Mouse (Mus musculus) embryonic fibroblast, embryonic 13.5 days (primary cell): ENCODE measurements around the gene Col4a1. TPM values are rescaled to one million over a fixed set of nuclear protein-coding genes. Genes with fewer than 3 reads are reported as not detected.

Experiments
- H3K27ac ChIP-seq: 2 replicates; pipeline ENCODE4 v1.5.1; 2012; ENCODE audit warnings: low read length, control low read depth, inconsistent platforms; ENCODE audit not compliant: insufficient read depth
- H3K4me1 ChIP-seq: 2 replicates; pipeline ENCODE4 v1.6.1; 2011; ENCODE audit warnings: low read length; ENCODE audit not compliant: control insufficient read depth, insufficient read depth
- H3K4me3 ChIP-seq: 2 replicates; pipeline ENCODE4 v1.5.1; 2011; ENCODE audit warnings: mild to moderate bottlenecking, control low read depth, low read length; ENCODE audit not compliant: insufficient read depth
- CTCF ChIP-seq: IDR thresholded peaks from 2 replicates; pipeline ENCODE4 v1.5.1; 2011; ENCODE audit warnings: mild to moderate bottlenecking, control low read depth, low read length, moderate library complexity, borderline replicate concordance; ENCODE audit not compliant: insufficient read depth
- POLR2A ChIP-seq: IDR thresholded peaks from 2 replicates; pipeline ENCODE4 v1.6.1; 2011; ENCODE audit warnings: low read depth, mild to moderate bottlenecking, control low read depth, low read length, moderate library complexity
- polyA plus RNA-seq: library from polyadenylated mRNA; stranded (reverse); fragments of >200 nt; gene quantifications from 2 replicates; pipeline ENCODE4 v1.2.4, GENCODE M21; 2011; ENCODE audit warnings: low read depth; ENCODE audit not compliant: missing spikeins, insufficient read length

Gene Col4a1
- polyA plus RNA-seq: 757 and 1,094 TPM in 2 replicates

- H3K4me3 ChIP-seq: peak within 1 kb of the TSS; percentile 72
- peak; percentile 85 for TF ChIP-seq POLR2A
- TF ChIP-seq CTCF: no peak
- H3K4me1 ChIP-seq: peaks cover 11% of the 10 kb centered on the region; the same call in 1 of the 2 replicates
- peak within 1 kb of the TSS; percentile 44 for H3K27ac ChIP-seq
Observed at GRCm38 (mm10) chr8:11312349-11313175, at the start of gene Col4a1, which contains the start of gene Col4a2. Col4a1 (minus strand) TSS chr8:11312826. Col4a2 (plus strand) TSS chr8:11312805.

- no peak overlapping the region for H3K4me3 ChIP-seq
- TF ChIP-seq CTCF (no peak), POLR2A (no peak)
- H3K27ac ChIP-seq: peak overlapping the region; percentile 45
- peaks cover 26% of the 10 kb centered on the region for H3K4me1 ChIP-seq
Observed at GRCm38 (mm10) chr8:11361546-11362277, 49.1 kb upstream of the Col4a1 start.

- Histone ChIP-seq H3K27ac (no peak overlapping the region), H3K4me1 (peaks cover 26% of the 10 kb centered on the region)
- no peak for TF ChIP-seq CTCF
Observed at GRCm38 (mm10) chr8:11359846-11360245, 47.2 kb upstream of the Col4a1 start.

DNA sequence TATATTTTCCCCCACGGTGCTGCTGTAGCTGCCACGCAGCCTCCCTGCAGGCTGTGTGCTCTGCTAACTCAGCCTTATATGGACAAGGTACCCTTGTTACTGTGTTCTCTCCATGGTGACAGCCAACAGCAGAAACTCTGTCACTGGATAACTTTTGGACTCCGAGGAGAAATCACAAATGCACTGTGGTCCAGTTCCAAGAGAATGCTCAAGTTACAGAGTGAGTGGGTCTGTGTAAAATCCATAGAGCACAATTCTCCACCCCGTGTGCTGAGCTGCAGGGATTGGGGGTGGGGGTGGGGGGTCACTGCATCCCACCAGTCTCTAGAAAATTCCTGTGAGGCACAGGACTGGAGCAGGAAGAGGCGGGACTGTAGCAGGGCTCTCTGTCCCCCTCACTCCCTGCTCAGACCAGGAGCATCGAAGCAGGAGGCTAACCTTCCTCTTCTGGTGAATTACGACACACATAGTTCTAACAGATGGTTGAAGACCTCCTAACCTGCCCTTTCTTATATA, 45.4 kb upstream of the Col4a1 start:
- H3K4me1 ChIP-seq: peaks cover 17% of the 10 kb centered on the region
- no peak overlapping the region for H3K4me3 ChIP-seq
- TF ChIP-seq POLR2A: no peak
- no peak for TF ChIP-seq CTCF
- H3K27ac ChIP-seq: peak overlapping the region; percentile 36

More at GRCm38 (mm10) chr8:11359846-11360245, 47.2 kb upstream of the Col4a1 start:
- no peak overlapping the region for H3K4me3 ChIP-seq

DNA sequence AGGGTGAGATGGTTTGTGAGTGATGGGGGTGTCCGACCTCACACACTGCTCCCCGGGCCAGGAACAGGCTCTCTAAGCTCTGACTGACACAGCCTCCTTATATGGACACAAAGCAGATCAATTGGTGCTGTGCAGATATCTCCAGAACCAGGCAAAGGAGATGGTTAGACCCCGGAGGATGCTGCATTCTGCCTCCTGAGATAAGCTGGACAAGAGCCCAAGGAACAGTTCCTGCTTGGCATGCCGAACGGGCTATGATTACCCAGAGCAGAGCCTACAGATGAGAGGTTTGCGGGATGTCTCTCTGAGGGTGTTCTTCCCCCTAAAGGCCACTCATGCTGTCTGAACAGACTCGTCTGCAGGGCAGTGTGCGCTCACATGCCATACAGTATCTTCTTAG, 44.1 kb upstream of the Col4a1 start:
- Histone ChIP-seq H3K27ac (no peak overlapping the region; the same call in 1 of the 2 replicates), H3K4me1 (peaks cover 14% of the 10 kb centered on the region), H3K4me3 (no peak overlapping the region)
- TF ChIP-seq CTCF: no peak
- no peak for TF ChIP-seq POLR2A

DNA sequence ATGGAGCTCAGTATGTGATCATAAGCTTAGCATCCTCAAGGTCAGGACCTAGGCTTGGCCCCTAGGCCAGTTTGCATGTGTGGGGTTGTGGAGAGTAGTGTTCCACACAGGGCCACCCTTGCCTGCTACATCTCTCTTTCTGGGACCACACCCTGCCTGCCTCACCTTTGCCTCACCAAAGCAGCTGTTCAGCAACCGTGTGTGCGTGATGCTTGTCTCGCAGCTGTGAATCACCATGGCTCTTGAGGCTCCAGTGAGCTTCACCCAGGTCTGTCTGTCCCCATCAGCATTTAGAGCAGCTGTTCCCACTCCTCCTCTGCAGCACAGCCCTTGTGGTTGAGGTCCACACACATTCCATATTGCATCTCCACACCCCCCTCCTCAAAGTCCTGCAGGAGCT, 43.3 kb upstream of the Col4a1 start:
- TF ChIP-seq POLR2A: no peak
- no peak for TF ChIP-seq CTCF
- no peak overlapping the region for H3K27ac ChIP-seq
- H3K4me3 ChIP-seq: no peak overlapping the region
- peaks cover 10% of the 10 kb centered on the region; the same call in 1 of the 2 replicates for H3K4me1 ChIP-seq

DNA sequence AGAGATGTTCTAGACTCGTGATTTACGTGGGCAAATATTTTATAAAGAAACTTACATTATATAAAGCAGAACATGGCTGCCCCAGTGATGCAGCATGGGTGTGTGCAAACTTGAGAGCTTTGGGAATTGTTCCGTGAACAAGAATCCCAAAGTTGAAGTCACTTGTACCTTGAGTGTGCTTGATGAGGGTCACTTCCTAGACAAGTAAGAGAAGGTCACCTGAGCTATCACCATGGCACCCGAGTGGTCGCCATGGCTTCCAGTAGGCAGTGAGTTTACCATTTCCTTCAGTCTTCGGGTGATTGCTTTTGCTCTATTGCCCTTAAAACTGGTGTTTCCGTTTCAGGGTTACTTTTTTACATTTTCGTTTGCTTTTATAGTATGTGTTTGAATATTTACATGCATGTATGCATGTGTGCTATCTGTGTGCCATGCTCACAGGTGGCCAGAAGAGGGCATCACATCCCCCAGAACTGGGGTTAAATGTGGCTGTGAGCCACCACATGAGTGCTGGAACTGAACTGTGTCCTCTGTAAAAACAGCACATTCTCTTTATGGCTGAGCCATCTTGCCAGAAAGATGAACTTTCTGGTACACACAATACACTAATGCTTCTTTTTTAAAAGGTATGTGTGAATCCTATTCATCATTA, 42.3 kb upstream of the Col4a1 start:
- Histone ChIP-seq H3K4me3 (no peak overlapping the region), H3K4me1 (peaks cover 10% of the 10 kb centered on the region; the same call in 1 of the 2 replicates), H3K27ac (no peak overlapping the region)
- TF ChIP-seq CTCF (peak; percentile 19; the same call in 1 of the 2 replicates), POLR2A (no peak)

DNA sequence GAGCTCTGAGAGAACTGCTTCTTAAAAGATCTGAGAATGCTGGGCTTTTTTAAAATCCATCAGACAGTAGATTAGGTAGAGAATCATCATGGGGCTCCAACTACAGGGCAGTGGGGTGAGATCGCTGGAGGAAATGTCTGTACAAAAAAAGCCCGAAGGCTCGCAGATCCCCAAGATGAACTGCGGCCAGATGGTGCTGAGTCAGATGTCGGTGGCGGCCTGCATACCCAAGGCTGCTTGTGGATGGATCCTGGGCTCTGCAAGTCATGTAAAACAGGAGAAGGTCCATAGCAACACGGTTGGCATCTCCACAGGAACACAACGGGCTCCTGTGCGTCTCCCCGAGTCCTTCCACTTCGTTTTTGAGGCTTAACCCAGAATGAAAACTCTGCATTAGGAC, 39.9 kb upstream of the Col4a1 start:
- TF ChIP-seq POLR2A (no peak), CTCF (no peak)
- no peak overlapping the region for H3K27ac ChIP-seq
- 0 out of 2 replicates have a peak, but pooled peaks cover 7% of the 10 kb centered on the region for H3K4me1 ChIP-seq
- H3K4me3 ChIP-seq: no peak overlapping the region

- no peak for TF ChIP-seq POLR2A
- TF ChIP-seq CTCF: no peak
- H3K4me3 ChIP-seq: no peak overlapping the region
- no peak overlapping the region for H3K27ac ChIP-seq
- H3K4me1 ChIP-seq: peaks cover 8% of the 10 kb centered on the region; the same call in 1 of the 2 replicates
Observed at GRCm38 (mm10) chr8:11351355-11351754, 38.7 kb upstream of the Col4a1 start.

- Histone ChIP-seq H3K4me3 (no peak overlapping the region), H3K27ac (no peak overlapping the region), H3K4me1 (peaks cover 10% of the 10 kb centered on the region; the same call in 1 of the 2 replicates)
- TF ChIP-seq CTCF (no peak), POLR2A (no peak)
Observed at GRCm38 (mm10) chr8:11348622-11349021, 36.0 kb upstream of the Col4a1 start.
